11 mouse cellular contexts compared by ENCODE assay signal in the genomic region with DNA sequence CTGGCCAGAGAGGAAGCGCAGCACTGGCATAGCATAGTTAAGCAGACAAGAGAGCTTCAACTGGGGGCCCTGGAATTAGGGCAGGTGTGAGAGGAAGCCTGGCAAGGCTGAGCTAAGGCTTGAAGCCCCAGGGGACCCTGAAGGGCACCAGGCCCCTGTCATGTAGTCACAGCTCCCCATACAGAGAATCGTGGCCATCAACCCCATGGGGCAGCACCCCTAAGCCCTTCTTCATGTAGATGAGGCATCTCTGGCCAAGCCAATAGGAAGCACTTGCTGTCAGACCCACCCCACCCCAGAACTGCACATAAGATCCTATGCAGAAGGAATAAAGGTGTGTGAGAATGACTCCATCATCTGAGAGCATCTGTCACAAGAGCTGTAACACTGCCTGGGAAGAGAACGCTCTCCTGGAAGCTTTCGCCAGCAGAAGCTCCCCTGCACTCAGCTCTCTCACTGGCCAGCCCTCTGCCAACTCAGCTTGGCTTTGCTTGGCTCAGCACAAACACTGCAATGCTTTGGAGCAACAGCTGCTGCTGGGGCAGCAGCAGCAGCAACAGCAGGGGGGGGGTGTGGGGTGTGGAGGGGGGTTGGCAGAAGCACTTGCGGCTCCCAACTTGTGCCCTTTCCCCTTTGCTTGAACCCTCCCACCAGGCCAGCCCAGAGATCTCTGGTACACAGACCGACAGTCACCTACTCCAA. TPM values are rescaled to one million over a fixed set of nuclear protein-coding genes. Genes with fewer than 3 reads are reported as not detected.
DNase-seq lines count a peak whose midpoint lies in the region; ATAC-seq and TF ChIP-seq lines count a peak whose summit lies in the region.
"Had no signal": no experiment of that assay in that cellular context is flagged by ENCODE, and none has a peak within 500 bp of the region (broad histone marks: within the 10 kb centered on the region; RNA-seq: fewer than 3 reads in every experiment).

No protein-coding gene starts in this region.

- no peak for ATAC-seq in forebrain, embryonic 14.5 days
- no peak for ATAC-seq in forebrain, embryonic 11.5 days (replicated peaks; ENCODE audit: low FRiP score)
- no peak; the same call in 1 of the 2 replicates for ATAC-seq in stomach, postnatal 0 days (ENCODE audit: low FRiP score, low TSS enrichment)
- ATAC-seq: Patski had no signal

- peak; percentile 29 for DNase-seq in forebrain, embryonic 14.5 days (ENCODE audit: low spot score)
- no peak for DNase-seq in forebrain, embryonic 11.5 days (ENCODE audit: low spot score)
- peak; percentile 47 for DNase-seq in layer of hippocampus, adult 9-11 months
- no peak for DNase-seq in layer of hippocampus, adult 11-12 months (ENCODE audit: low spot score)
- peak; percentile 23 for DNase-seq in thymus, postnatal 14 days
- DNase-seq in thymus, postnatal 0 days (ENCODE audit: low spot score) = no peak
- peak; percentile 16 for DNase-seq in stomach, postnatal 0 days (ENCODE audit: low spot score)
- DNase-seq in heart, postnatal 36 days = no peak

- no peak for TF ChIP-seq EP300 in stomach, postnatal 0 days (optimal IDR thresholded peaks at IDR 0.05)

- no peak overlapping the region for H3K27ac ChIP-seq in forebrain, embryonic 14.5 days (ENCODE audit: low read depth, low read length)
- no peak overlapping the region for H3K27ac ChIP-seq in forebrain, embryonic 11.5 days (ENCODE audit: low read depth, low read length)
- H3K27ac ChIP-seq in stomach, postnatal 0 days (replicated peaks) = no peak overlapping the region

- H3K4me3 ChIP-seq in forebrain, embryonic 14.5 days (ENCODE audit: low read depth, low read length) = no peak overlapping the region
- no peak overlapping the region for H3K4me3 ChIP-seq in forebrain, embryonic 11.5 days (ENCODE audit: low read depth, low read length)
- no peak overlapping the region for H3K4me3 ChIP-seq in stomach, postnatal 0 days (ENCODE audit: low read depth, low read length)

- no peaks in the 10 kb centered on the region for H3K27me3 ChIP-seq in forebrain, embryonic 14.5 days (replicated peaks; ENCODE audit: control insufficient read depth, insufficient read depth, low read length)
- no peaks in the 10 kb centered on the region for H3K27me3 ChIP-seq in forebrain, embryonic 11.5 days (ENCODE audit: control insufficient read depth, insufficient read depth, low read length)
- no peaks in the 10 kb centered on the region for H3K27me3 ChIP-seq in stomach, postnatal 0 days (ENCODE audit: control insufficient read depth, insufficient read depth, low read length)
- H3K27me3 ChIP-seq: Patski had no signal

- no peak overlapping the region for H3K9ac ChIP-seq in forebrain, embryonic 14.5 days (ENCODE audit: low read length)
- no peak overlapping the region for H3K9ac ChIP-seq in forebrain, embryonic 11.5 days (ENCODE audit: low read length)
- H3K9ac ChIP-seq in stomach, postnatal 0 days (ENCODE audit: low read length) = no peak overlapping the region; the same call in 1 of the 2 replicates

- TF ChIP-seq CTCF in stomach, postnatal 0 days (IDR thresholded peaks at IDR 0.05; ENCODE audit: low read depth) = no peak

- H3K4me2 ChIP-seq in forebrain, embryonic 14.5 days (ENCODE audit: low read length) = no peak overlapping the region
- H3K4me2 ChIP-seq in forebrain, embryonic 11.5 days (ENCODE audit: low read depth, low read length, severe bottlenecking) = no peak overlapping the region
- H3K4me2 ChIP-seq in stomach, postnatal 0 days (replicated peaks; ENCODE audit: low read depth) = no peak overlapping the region

- no peaks in the 10 kb centered on the region for H3K9me3 ChIP-seq in forebrain, embryonic 14.5 days (replicated peaks; ENCODE audit: control insufficient read depth, low read length)
- H3K9me3 ChIP-seq in forebrain, embryonic 11.5 days (ENCODE audit: control insufficient read depth, low read length) = no peaks in the 10 kb centered on the region
- H3K9me3 ChIP-seq in stomach, postnatal 0 days (ENCODE audit: control insufficient read depth, low read length) = no peaks in the 10 kb centered on the region

- H3K36me3 ChIP-seq in forebrain, embryonic 14.5 days (ENCODE audit: control insufficient read depth, insufficient read depth, low read length) = no peaks in the 10 kb centered on the region
- no peaks in the 10 kb centered on the region for H3K36me3 ChIP-seq in forebrain, embryonic 11.5 days (ENCODE audit: control insufficient read depth, insufficient read depth, low read length)
- H3K36me3 ChIP-seq in stomach, postnatal 0 days (ENCODE audit: control insufficient read depth, insufficient read depth, low read length) = no peaks in the 10 kb centered on the region

- peaks cover 12% of the 10 kb centered on the region for H3K4me1 ChIP-seq in forebrain, embryonic 14.5 days (ENCODE audit: control insufficient read depth, insufficient read depth, low read length)
- 0 out of 2 replicates have a peak, but pooled peaks cover 2% of the 10 kb centered on the region for H3K4me1 ChIP-seq in forebrain, embryonic 11.5 days (replicated peaks; ENCODE audit: control insufficient read depth, insufficient read depth, low read length)
- no peaks in the 10 kb centered on the region for H3K4me1 ChIP-seq in stomach, postnatal 0 days (replicated peaks; ENCODE audit: control insufficient read depth, insufficient read depth)

- intact Hi-C loops in heart, postnatal 36 days (cut with DNase I) = no loop called here

- 72% methylated on average over 6 of the region's 6 CpGs for WGBS in forebrain, embryonic 14.5 days
- 70% methylated on average over 6 of the region's 6 CpGs for WGBS in forebrain, embryonic 11.5 days
- WGBS in stomach, postnatal 0 days = 67% methylated on average over 6 of the region's 6 CpGs

RNA-seq across cellular contexts. Expression of gene Stxbp3, which starts 11.8 kb away (rescaled TPM):
- polyA plus RNA-seq in forebrain, embryonic 14.5 days (2014; fragmentation: Nextera tagmentation; extraction: Ambion mirVana) = 13.8 and 14.0 TPM in 2 replicates
- polyA plus RNA-seq in forebrain, embryonic 11.5 days (2014; fragmentation: Nextera tagmentation; extraction: Ambion mirVana) = 22.5 and 24.8 TPM in 2 replicates
- polyA plus RNA-seq in thymus, postnatal 0 days (2015; fragmentation: Nextera tagmentation; extraction: Ambion mirVana) = 43.5 and 51.6 TPM in 2 replicates
- 38.6 and 39.3 TPM in 2 replicates for polyA plus RNA-seq in stomach, postnatal 0 days (2015; fragmentation: Nextera tagmentation; extraction: Ambion mirVana)
- total RNA-seq in heart, postnatal 36 days (2021) = 10 to 100 TPM; 23.5 to 29.3 TPM

RNA-seq across cellular contexts. Expression of gene Fndc7, which starts 37.7 kb away (rescaled TPM):
- 0.07 TPM in 1 of 2 replicates, not detected in the other for polyA plus RNA-seq in forebrain, embryonic 14.5 days (2014; fragmentation: Nextera tagmentation; extraction: Ambion mirVana)
- not detected in 2 replicates for polyA plus RNA-seq in forebrain, embryonic 11.5 days (2014; fragmentation: Nextera tagmentation; extraction: Ambion mirVana)
- polyA plus RNA-seq in thymus, postnatal 0 days (2015; fragmentation: Nextera tagmentation; extraction: Ambion mirVana) = 0.95 and 1.3 TPM in 2 replicates
- polyA plus RNA-seq in stomach, postnatal 0 days (2015; fragmentation: Nextera tagmentation; extraction: Ambion mirVana) = 0.28 and 0.67 TPM in 2 replicates
- total RNA-seq in heart, postnatal 36 days (2021) = under 1 TPM in 1 of 2 experiments, not detected in 1; 0.08 TPM
- polyA plus RNA-seq: heart, postnatal 0 days; neural tube, embryonic 11.5 days had no signal

RNA-seq across cellular contexts. Expression of gene Prpf38b, which starts 59.4 kb away (rescaled TPM):
- 33.9 and 42.6 TPM in 2 replicates for polyA plus RNA-seq in forebrain, embryonic 14.5 days (2014; fragmentation: Nextera tagmentation; extraction: Ambion mirVana)
- polyA plus RNA-seq in forebrain, embryonic 11.5 days (2014; fragmentation: Nextera tagmentation; extraction: Ambion mirVana) = 66.0 and 71.4 TPM in 2 replicates
- polyA plus RNA-seq in thymus, postnatal 0 days (2015; fragmentation: Nextera tagmentation; extraction: Ambion mirVana) = 96.0 and 112 TPM in 2 replicates
- polyA plus RNA-seq in stomach, postnatal 0 days (2015; fragmentation: Nextera tagmentation; extraction: Ambion mirVana) = 26.1 and 31.1 TPM in 2 replicates
- 10 to 100 TPM; 18.4 to 19.1 TPM for total RNA-seq in heart, postnatal 36 days (2021)

Comparison
In these comparisons a context has a peak if more than half of its experiments do, and no peak if none do; other contexts are left out.
1. DNase-seq: peak in forebrain, embryonic 14.5 days (single experiment), layer of hippocampus, adult 9-11 months (single experiment), thymus, postnatal 14 days (single experiment) and stomach, postnatal 0 days (single experiment); none in forebrain, embryonic 11.5 days (single experiment), layer of hippocampus, adult 11-12 months (single experiment), thymus, postnatal 0 days (single experiment) and heart, postnatal 36 days (0 of 2).